Mouse (Mus musculus) olfactory bulb, adult 2 months (tissue): ENCODE data around the gene Eif2b4. TPM values are rescaled to one million over a fixed set of nuclear protein-coding genes. Genes with fewer than 3 reads are reported as not detected.

Experiments used
- H3K27ac ChIP-seq: fragments of 200-500 bp; 2 replicates; pipeline ENCODE4 v1.5.1; 2012; ENCODE audit warnings: low read depth, low read length; ENCODE audit not compliant: insufficient read depth
- H3K4me1 ChIP-seq: fragments of 200-500 bp; 2 replicates; pipeline ENCODE4 v1.6.1; 2012; ENCODE audit warnings: low read length; ENCODE audit not compliant: control insufficient read depth, insufficient read depth
- H3K4me3 ChIP-seq: fragments of 200-500 bp; 2 replicates; pipeline ENCODE4 v1.5.1; 2012; ENCODE audit warnings: mild to moderate bottlenecking, low read depth, low read length, moderate library complexity; ENCODE audit not compliant: insufficient read depth
- CTCF ChIP-seq: fragments of 200-500 bp; IDR thresholded peaks from 2 replicates; pipeline ENCODE4 v1.5.1; 2012; ENCODE audit warnings: low read depth, mild to moderate bottlenecking, low read length, moderate library complexity; ENCODE audit not compliant: insufficient read depth
- POLR2A ChIP-seq: fragments of 200-500 bp; IDR thresholded peaks from 2 replicates; pipeline ENCODE4 v1.6.1; 2012; ENCODE audit warnings: mild to moderate bottlenecking, low read depth, low read length, moderate library complexity; ENCODE audit not compliant: insufficient read depth
- WGBS: fragments of 180-500 bp; shearing (Covaris S2); methylation state at CpG from one replicate; pipeline ENCODE4 v1.1.7; 2018; 5-methylcytosine and 5-hydroxymethylcytosine counted together
- polyA plus RNA-seq: library from polyadenylated mRNA; stranded (reverse); fragments of >200 nt; gene quantifications from 2 replicates; pipeline ENCODE4 v1.2.4, GENCODE M21; 2012; ENCODE audit warnings: low replicate concordance; ENCODE audit not compliant: missing spikeins, insufficient read depth, insufficient read length

Eif2b4 gene
- not detected in 2 replicates for polyA plus RNA-seq

- Histone ChIP-seq H3K4me1 (peaks cover 7% of the 10 kb centered on the region), H3K4me3 (peak within 1 kb of the TSS; percentile 91), H3K27ac (peak within 1 kb of the TSS; percentile 82)
- peak; percentile 25 for TF ChIP-seq POLR2A
- no peak for TF ChIP-seq CTCF
- under 1% methylated on average over 48 of the region's 48 CpGs for WGBS
Observed at GRCm38 (mm10) chr5:31192939-31193630, at the start of gene Eif2b4, which contains the start of gene Snx17. Eif2b4 (minus strand) TSS chr5:31193430. Snx17 (plus strand) TSS chr5:31193227.

GRCm38 (mm10) chr5:31242191-31242590 is 49.0 kb upstream of the Eif2b4 start:
- no peak overlapping the region for H3K4me3 ChIP-seq
- 11% methylated on average over 10 of the region's 10 CpGs for WGBS
- no peak for TF ChIP-seq CTCF
- TF ChIP-seq POLR2A, result no peak
- no peaks in the 10 kb centered on the region for H3K4me1 ChIP-seq
- no peak overlapping the region for H3K27ac ChIP-seq

DNA sequence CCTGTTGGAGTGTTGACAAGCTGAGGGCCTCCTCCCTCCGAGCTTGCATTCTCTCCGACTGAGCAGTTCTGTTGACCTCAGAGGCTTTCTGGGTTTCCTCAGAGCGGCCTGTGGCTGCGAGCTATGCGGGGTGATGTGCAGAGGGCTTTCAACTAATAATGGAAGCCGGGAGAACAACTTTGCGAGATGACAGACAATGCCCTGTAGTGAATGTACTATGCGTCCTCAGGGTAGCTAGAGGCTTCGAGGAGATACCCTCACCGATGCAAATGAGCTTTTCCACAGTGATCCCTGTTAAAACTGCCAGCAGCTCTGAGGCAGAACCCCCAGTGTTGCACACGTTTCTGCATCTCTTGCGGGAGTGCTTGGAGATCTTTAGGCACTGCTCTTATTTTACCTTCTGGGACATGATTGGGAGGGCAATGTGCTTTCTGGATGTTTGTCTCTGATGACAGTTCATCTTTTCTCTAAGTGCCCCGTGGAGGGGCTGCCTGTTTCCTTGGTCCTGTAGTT is 48.3 kb upstream of the Eif2b4 start:
- H3K27ac ChIP-seq, result no peak overlapping the region
- no peak for TF ChIP-seq POLR2A
- no peak for TF ChIP-seq CTCF
- peak overlapping the region; percentile 71 for H3K4me3 ChIP-seq
- WGBS, result 0% methylated on average over 13 of the region's 13 CpGs
- no peaks in the 10 kb centered on the region for H3K4me1 ChIP-seq

- peak within 1 kb of the TSS; percentile 83 for H3K27ac ChIP-seq
- under 1% methylated on average over 98 of the region's 103 CpGs for WGBS
- peak; percentile 95 for TF ChIP-seq POLR2A
- no peak for TF ChIP-seq CTCF
- peak within 1 kb of the TSS; percentile 71 for H3K4me3 ChIP-seq
- no peaks in the 10 kb centered on the region for H3K4me1 ChIP-seq
Observed at GRCm38 (mm10) chr5:31240637-31241521, 47.6 kb upstream of the Eif2b4 start, which contains the start of the genes Nrbp1 and Gm9970. Nrbp1 (plus strand) TSS chr5:31240864. Gm9970 (minus strand) TSS chr5:31241232.

GRCm38 (mm10) chr5:31226641-31227040 is 33.4 kb upstream of the Eif2b4 start:
- H3K4me1 ChIP-seq, result no peaks in the 10 kb centered on the region
- TF ChIP-seq CTCF (no peak), POLR2A (no peak)
- no peak overlapping the region for H3K4me3 ChIP-seq
- H3K27ac ChIP-seq, result no peak overlapping the region
- WGBS, result 82% methylated on average over 1 of the region's 1 CpGs

DNA sequence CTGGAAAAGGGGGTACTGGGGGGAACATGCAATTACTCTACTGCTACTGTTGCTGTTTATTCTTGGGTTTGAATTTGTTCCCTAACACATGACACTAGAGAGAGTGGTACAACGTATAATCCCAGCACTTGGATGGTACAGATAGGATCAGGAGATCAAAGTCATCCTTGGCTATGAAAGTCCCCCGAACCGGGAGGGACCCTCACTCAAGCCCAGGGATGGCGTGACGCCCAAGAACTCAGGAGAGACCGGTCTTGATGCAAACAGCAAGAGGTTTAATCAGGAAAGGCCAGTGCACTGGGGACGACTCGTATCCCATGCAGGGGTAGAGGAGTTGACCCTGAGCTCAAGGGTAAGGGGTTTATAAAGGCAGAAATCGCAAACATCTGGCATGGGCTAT is 29.5 kb upstream of the Eif2b4 start:
- Histone ChIP-seq H3K27ac (no peak overlapping the region), H3K4me3 (no peak overlapping the region), H3K4me1 (0 out of 2 replicates have a peak, but pooled peaks cover 2% of the 10 kb centered on the region)
- WGBS, result 93% methylated on average over 9 of the region's 9 CpGs
- TF ChIP-seq CTCF (no peak), POLR2A (no peak)

GRCm38 (mm10) chr5:31221304-31221945 is 28.2 kb upstream of the Eif2b4 start:
- Histone ChIP-seq H3K4me1 (0 out of 2 replicates have a peak, but pooled peaks cover 2% of the 10 kb centered on the region), H3K27ac (peak overlapping the region; percentile 54; the same call in 1 of the 2 replicates), H3K4me3 (peak overlapping the region; percentile 97)
- WGBS, result 8% methylated on average over 11 of the region's 11 CpGs
- TF ChIP-seq POLR2A, result no peak
- TF ChIP-seq CTCF, result no peak

DNA sequence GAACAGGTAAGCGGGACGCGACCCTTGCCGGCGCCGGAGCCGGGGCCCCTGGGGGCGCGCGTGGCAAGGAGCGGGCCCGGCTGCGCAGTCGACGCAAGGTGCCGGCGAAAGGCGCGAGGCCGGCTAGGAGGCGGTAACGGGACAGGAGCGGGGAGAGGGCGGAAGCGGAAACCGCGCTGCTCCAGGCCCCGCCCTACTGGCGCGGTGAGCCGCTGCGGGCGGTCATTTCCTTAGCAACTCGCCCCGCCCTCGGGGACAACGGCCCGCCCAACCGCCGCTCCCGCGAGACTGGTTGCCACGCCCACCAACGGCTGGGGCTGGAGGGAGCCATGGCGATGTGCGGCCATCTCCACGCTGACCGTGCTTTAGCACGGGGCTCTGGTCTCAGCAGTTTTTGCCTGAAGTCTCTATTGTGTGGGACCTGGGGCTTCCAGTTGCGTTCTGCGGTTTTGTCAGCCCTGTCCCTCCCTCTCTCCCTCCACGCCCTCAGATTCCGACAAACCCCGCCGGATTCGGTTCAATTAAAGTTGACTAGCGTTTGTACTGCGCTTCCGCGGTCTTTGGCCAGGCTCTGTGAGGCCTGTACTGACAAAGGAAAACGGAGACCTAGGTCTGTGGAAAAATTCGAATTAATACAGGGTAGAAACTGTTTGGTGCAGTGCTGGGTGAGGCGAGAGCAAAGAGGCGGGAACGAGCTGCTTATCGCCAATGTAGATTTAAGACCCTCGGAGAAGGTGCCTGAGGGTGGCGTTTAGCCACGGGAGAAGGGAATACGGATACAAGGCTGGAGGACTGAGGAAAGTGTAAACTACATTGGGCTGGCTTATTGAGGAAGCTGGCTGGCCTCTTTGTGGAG is 27.4 kb upstream of the Eif2b4 start, which contains the start of gene Ppm1g:
TSS of gene Ppm1g (minus strand) at position 240 of the 856 bp plus-strand sequence.
- TF ChIP-seq POLR2A, result peak; percentile 95
- no peak for TF ChIP-seq CTCF
- peak within 1 kb of the TSS; percentile 64 for H3K27ac ChIP-seq
- peak within 1 kb of the TSS; percentile 97 for H3K4me3 ChIP-seq
- H3K4me1 ChIP-seq, result 0 out of 2 replicates have a peak, but pooled peaks cover 2% of the 10 kb centered on the region
- under 1% methylated on average over 68 of the region's 70 CpGs for WGBS
